Mouse (Mus musculus) C3H10T1/2 (cell line): ENCODE data around the gene Tm9sf4. TPM values are rescaled to one million over a fixed set of nuclear protein-coding genes. Genes with fewer than 3 reads are reported as not detected.

ENCODE experiments used
- polyA plus RNA-seq, 2 experiments: library from polyadenylated mRNA; unstranded; fragments of >200 nt; fragmentation: generic; extraction: Trizol; gene quantifications; one replicate each; pipeline ENCODE4 v1.2.1; 2012; ENCODE audit warnings: missing spikeins in 2 of 2

The Tm9sf4 gene
- 10 to 100 TPM; 22.6 to 83.6 TPM for polyA plus RNA-seq

DNA sequence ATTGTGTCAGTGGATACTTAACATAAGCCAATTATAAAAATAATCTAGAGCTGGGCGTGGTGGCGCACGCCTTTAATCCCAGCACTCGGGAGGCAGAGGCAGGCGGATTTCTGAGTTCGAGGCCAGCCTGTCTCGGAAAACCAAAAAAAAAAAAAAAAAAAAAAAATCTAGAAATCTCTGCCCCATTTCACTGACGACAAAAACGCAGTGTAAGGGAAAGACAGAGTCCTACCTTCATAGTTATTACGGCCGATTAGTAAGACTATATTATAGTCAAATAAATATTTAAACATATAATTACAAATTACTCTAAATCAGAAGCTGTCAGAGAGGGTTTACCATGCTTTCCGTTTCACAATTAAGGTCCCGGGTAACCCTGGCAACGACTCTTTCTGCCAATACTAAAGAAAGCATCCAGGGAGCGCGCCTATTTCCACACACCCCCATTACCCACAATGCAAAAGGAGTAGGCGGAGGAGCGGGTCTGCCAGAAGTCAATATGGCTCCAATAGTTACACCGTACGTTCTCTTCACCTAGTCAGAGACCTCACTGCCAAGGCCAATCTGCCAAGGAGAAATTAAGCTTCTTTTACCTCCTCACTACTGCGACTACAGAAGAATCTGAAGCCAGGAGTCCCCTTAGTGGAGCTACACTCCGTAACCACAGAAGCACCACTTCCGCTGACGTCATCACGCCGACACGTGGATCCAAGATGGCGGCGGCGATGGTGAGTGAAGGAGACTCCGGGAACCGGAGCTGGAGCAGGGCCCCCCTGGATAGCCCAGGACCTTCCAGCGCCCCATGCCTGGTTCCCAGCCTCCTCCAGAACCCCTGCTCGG, at the start of gene Tm9sf4:
TSS of gene Tm9sf4 (plus strand) at position 460 of the 840 bp plus-strand sequence.

DNA sequence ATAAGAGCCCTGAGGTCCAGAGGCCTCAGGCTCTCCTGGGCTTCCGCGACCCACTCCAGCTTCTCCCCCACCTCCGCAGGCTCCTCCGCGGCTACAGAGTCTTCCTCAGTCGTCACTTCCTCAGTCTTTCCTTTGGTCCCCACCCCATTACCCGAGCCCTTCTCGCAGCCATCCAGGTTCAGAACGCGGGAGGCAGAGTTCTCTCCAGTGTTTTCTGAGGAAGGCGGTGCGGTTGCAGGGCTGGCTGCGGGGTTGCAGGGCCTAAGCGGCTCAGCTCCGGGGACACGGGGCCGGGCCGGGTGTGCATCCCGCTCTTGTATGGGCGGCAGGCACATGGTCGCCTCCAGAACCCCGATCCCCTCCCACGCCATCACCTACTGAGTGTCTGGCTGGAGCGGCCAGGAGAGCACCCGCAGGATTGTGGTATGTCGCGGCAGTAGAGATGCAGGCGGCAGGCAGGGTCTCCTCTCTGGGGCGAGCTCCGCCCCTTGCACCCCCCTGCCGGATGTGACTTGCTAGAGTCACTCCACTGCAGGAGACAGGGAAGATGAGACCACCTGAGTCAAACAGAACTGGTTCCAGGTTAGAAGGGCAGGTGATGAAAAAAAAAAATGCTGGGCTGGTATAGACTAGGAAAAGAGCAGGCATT, 64.0 kb downstream of the Tm9sf4 start, which contains the start of gene Tspyl3:
TSS of gene Tspyl3 (minus strand) at position 496 of the 649 bp plus-strand sequence.

DNA sequence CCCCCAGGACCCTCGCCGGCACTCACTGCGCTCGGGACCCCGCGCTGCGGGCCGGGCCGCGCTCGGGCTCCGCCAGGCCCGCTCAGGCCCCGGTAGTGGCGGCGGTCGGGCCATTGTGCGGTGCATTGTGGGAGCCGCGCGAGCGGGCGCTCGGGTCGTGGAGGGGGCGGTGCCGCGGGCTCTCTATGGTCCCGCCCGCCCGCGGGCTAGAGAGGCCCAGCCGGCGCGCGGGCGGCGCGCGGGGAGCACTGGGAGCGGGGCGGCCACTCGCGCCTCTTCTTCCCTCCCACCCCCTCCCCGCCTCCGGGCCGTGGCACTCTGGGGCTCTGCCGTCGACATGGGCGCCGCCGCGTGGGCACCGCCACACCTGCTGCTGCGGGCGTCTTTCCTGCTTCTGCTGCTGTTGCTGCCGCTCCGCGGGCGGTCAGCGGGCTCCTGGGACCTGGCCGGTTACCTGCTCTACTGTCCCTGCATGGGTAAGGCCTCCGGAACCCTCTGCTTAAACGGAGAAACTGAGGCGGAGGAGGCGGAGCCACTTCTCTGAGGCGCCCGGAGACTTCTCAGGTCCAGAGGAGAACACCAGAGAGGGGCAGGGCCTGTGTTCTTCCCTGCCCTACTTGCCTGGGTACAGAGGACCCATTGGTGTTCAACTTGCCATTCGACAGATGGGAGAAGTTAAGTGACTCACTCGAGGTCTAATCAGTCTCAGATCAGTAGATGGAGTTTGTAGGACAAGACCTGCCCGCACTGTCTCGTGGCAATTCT, 80.3 kb downstream of the Tm9sf4 start, which contains the start of the genes Plagl2 and Pofut1:
TSS of gene Plagl2 (minus strand) at position 177 of the 765 bp plus-strand sequence.
TSS of gene Pofut1 (plus strand) at position 284 of the 765 bp plus-strand sequence.

Other genes with a start within 250 kb of the Tm9sf4 start
- gene Mylk2, start 250.0 kb upstream of the Tm9sf4 start, polyA plus RNA-seq: under 1 TPM; 0.14 to 0.44 TPM
- gene Foxs1, start 228.1 kb upstream of the Tm9sf4 start, polyA plus RNA-seq: 1 to 10 TPM; 2.9 to 4.0 TPM
- gene Dusp15, start 209.6 kb upstream of the Tm9sf4 start, polyA plus RNA-seq: 1 to 10 TPM in 1 of 2 experiments, under 1 TPM in 1; 0.47 to 4.1 TPM
- under 1 TPM; 0.08 TPM for gene Ttll9, start 198.8 kb upstream of the Tm9sf4 start, polyA plus RNA-seq
- 100 to 1,000 TPM in 1 of 2 experiments, 10 to 100 TPM in 1; 33.9 to 135 TPM for gene Pdrg1, start 145.9 kb upstream of the Tm9sf4 start, polyA plus RNA-seq
- gene Xkr7, start 129.5 kb upstream of the Tm9sf4 start, polyA plus RNA-seq: not detected
- not detected for gene Ccm2l, start 95.3 kb upstream of the Tm9sf4 start, polyA plus RNA-seq
- under 1 TPM in 1 of 2 experiments, not detected in 1; 0.06 TPM for gene Hck, start 52.8 kb upstream of the Tm9sf4 start, polyA plus RNA-seq
- under 1 TPM; 0.02 to 0.12 TPM for gene Tspyl3, start 64.1 kb downstream of the Tm9sf4 start, polyA plus RNA-seq
- gene Plagl2, start 80.1 kb downstream of the Tm9sf4 start, polyA plus RNA-seq: 1 to 10 TPM; 1.2 to 6.0 TPM
- 10 to 100 TPM in 1 of 2 experiments, 1 to 10 TPM in 1; 5.3 to 15.4 TPM for gene Pofut1, start 80.2 kb downstream of the Tm9sf4 start, polyA plus RNA-seq
- 1 to 10 TPM in 1 of 2 experiments, under 1 TPM in 1; 0.70 to 9.4 TPM for gene Kif3b, start 130.1 kb downstream of the Tm9sf4 start, polyA plus RNA-seq
- 10 to 100 TPM in 1 of 2 experiments, 1 to 10 TPM in 1; 3.2 to 12.8 TPM for gene Asxl1, start 184.5 kb downstream of the Tm9sf4 start, polyA plus RNA-seq